ENCODE assay signal across 16 mouse cellular contexts in genomic region chr15:18975041-18975440, GRCm38 (mm10).
"Had no signal": no experiment of that assay in that cellular context is flagged by ENCODE, and none has a peak within 500 bp of the region (broad histone marks: within the 10 kb centered on the region; RNA-seq: fewer than 3 reads in every experiment).

No protein-coding gene starts in this region.

- H3K4me2 ChIP-seq: limb, embryonic 15.5 days; liver, embryonic 12.5 days; lung, embryonic 14.5 days; neural tube, embryonic 12.5 days had no signal

- ATAC-seq: liver, embryonic 12.5 days had no signal

- H3K9me3 ChIP-seq: limb, embryonic 15.5 days; liver, embryonic 12.5 days; midbrain, embryonic 10.5 days; neural tube, embryonic 12.5 days had no signal

- H3K4me3 ChIP-seq: limb, embryonic 15.5 days; liver, embryonic 12.5 days; midbrain, embryonic 10.5 days; myocyte; neural tube, embryonic 12.5 days had no signal

- DNase-seq: kidney, adult 9 months; kidney, postnatal 36 days; lung, embryonic 14.5 days; lung, postnatal 10 days; lung, postnatal 4 days; retina, postnatal 1 day; right cerebral cortex, postnatal 4 days; spleen, adult 18-20 months; thymus, adult 18-20 months; thymus, postnatal 14 days had no signal

- H3K9ac ChIP-seq: limb, embryonic 15.5 days; liver, embryonic 12.5 days; lung, embryonic 14.5 days; neural tube, embryonic 12.5 days had no signal

- H3K4me1 ChIP-seq: limb, embryonic 15.5 days; liver, embryonic 12.5 days; midbrain, embryonic 10.5 days; neural tube, embryonic 12.5 days had no signal

- H3K27me3 ChIP-seq: limb, embryonic 15.5 days; liver, embryonic 12.5 days; neural tube, embryonic 12.5 days had no signal

- H3K36me3 ChIP-seq: limb, embryonic 15.5 days; liver, embryonic 12.5 days; midbrain, embryonic 10.5 days; neural tube, embryonic 12.5 days had no signal

- H3K27ac ChIP-seq: kidney, postnatal 0 days; limb, embryonic 15.5 days; liver, embryonic 12.5 days; midbrain, embryonic 10.5 days; neural tube, embryonic 12.5 days had no signal
